Mouse (Mus musculus) neural tube, embryonic 15.5 days (tissue): ENCODE data around the gene Gucy2g. TPM values are rescaled to one million over a fixed set of nuclear protein-coding genes. Genes with fewer than 3 reads are reported as not detected.
"Not testable (repeated sequence)": the region's sequence is repeated elsewhere in the genome, so short reads cannot be mapped to it uniquely, and the experiment has no call there.

Source experiments
- ATAC-seq: fragments of 200-750 bp; cut with Nextera tagmentation; 2 replicates; pipeline ENCODE4 v1.8.0; 2017; ENCODE audit warnings: mild to moderate bottlenecking, moderate TSS enrichment, moderate library complexity; ENCODE audit not compliant: low FRiP score
- H3K27ac ChIP-seq: fragments of 300-500 bp; sonication (generic); replicated peaks from 2 replicates; pipeline ENCODE4 v1.5.1; 2015; ENCODE audit warnings: mild to moderate bottlenecking, inconsistent platforms
- H3K27me3 ChIP-seq: fragments of 300-500 bp; sonication (generic); replicated peaks from 2 replicates; pipeline ENCODE4 v1.6.1; 2015; ENCODE audit warnings: inconsistent platforms
- H3K36me3 ChIP-seq: fragments of 300-500 bp; sonication (generic); 2 replicates; pipeline ENCODE4 v1.6.1; 2015; ENCODE audit warnings: inconsistent platforms
- H3K4me1 ChIP-seq: fragments of 300-500 bp; sonication (generic); 2 replicates; pipeline ENCODE4 v1.6.1; 2015; ENCODE audit warnings: inconsistent platforms
- H3K4me2 ChIP-seq: fragments of 300-500 bp; sonication (generic); 2 replicates; pipeline ENCODE4 v1.6.1; 2015; ENCODE audit warnings: inconsistent platforms, mild to moderate bottlenecking, moderate library complexity
- H3K4me3 ChIP-seq: fragments of 300-500 bp; sonication (generic); replicated peaks from 2 replicates; pipeline ENCODE4 v1.5.1; 2015; ENCODE audit warnings: mild to moderate bottlenecking, inconsistent platforms
- H3K9ac ChIP-seq: fragments of 300-500 bp; sonication (generic); replicated peaks from 2 replicates; pipeline ENCODE4 v1.6.1; 2015; ENCODE audit warnings: mild to moderate bottlenecking, inconsistent platforms
- H3K9me3 ChIP-seq: fragments of 300-500 bp; sonication (generic); replicated peaks from 2 replicates; pipeline ENCODE4 v1.6.1; 2016; ENCODE audit warnings: inconsistent platforms
- WGBS: fragments of 180-500 bp; shearing (Covaris S2); methylation state at CpG from one replicate; pipeline ENCODE4 v1.1.7; 2015; ENCODE audit warnings: mixed read lengths; 5-methylcytosine and 5-hydroxymethylcytosine counted together
- polyA plus RNA-seq: library from polyadenylated mRNA; unstranded; fragments of >200 nt; fragmentation: Nextera tagmentation; extraction: Ambion mirVana; gene quantifications from 2 replicates; pipeline ENCODE4 v1.2.1, GENCODE M21; 2015

Gene Gucy2g
- polyA plus RNA-seq, 1 experiment from 2014 or later: 0.12 TPM

GRCm38 (mm10) chr19:55171585-55171984 is 69.5 kb downstream of the Gucy2g start:
- 92% methylated on average over 1 of the region's 1 CpGs for WGBS
- Histone ChIP-seq H3K27ac (no peak overlapping the region), H3K9me3 (0 out of 2 replicates have a peak, but pooled peaks cover 10% of the 10 kb centered on the region), H3K4me2 (no peak overlapping the region), H3K36me3 (no peaks in the 10 kb centered on the region), H3K4me1 (no peaks in the 10 kb centered on the region), H3K4me3 (no peak overlapping the region), H3K27me3 (no peaks in the 10 kb centered on the region), H3K9ac (no peak overlapping the region)
- no peak for ATAC-seq

- Histone ChIP-seq H3K27ac (no peak overlapping the region), H3K4me1 (no peaks in the 10 kb centered on the region), H3K9ac (no peak overlapping the region), H3K4me3 (no peak overlapping the region), H3K27me3 (no peaks in the 10 kb centered on the region), H3K9me3 (0 out of 2 replicates have a peak, but pooled peaks cover 10% of the 10 kb centered on the region), H3K36me3 (no peaks in the 10 kb centered on the region), H3K4me2 (no peak overlapping the region)
- ATAC-seq: no peak
These were observed 70.6 kb downstream of the Gucy2g start for GRCm38 (mm10) chr19:55170399-55170798.

GRCm38 (mm10) chr19:55169236-55169729 is 71.8 kb downstream of the Gucy2g start:
- not testable (repeated sequence) for H3K27me3 ChIP-seq, H3K4me3 ChIP-seq, H3K4me2 ChIP-seq, H3K36me3 ChIP-seq, H3K4me1 ChIP-seq, H3K27ac ChIP-seq, H3K9ac ChIP-seq, ATAC-seq
- WGBS: 93% methylated on average over 8 of the region's 8 CpGs
- H3K9me3 ChIP-seq: 0 out of 2 replicates have a peak, but pooled peaks cover 10% of the 10 kb centered on the region

GRCm38 (mm10) chr19:55168360-55168759 is 72.7 kb downstream of the Gucy2g start:
- no peaks in the 10 kb centered on the region for H3K27me3 ChIP-seq
- WGBS: 74% methylated on average over 6 of the region's 6 CpGs
- H3K9me3 ChIP-seq: 0 out of 2 replicates have a peak, but pooled peaks cover 10% of the 10 kb centered on the region
- no peak overlapping the region for H3K27ac ChIP-seq
- no peaks in the 10 kb centered on the region for H3K4me1 ChIP-seq
- H3K4me3 ChIP-seq: no peak overlapping the region
- H3K4me2 ChIP-seq: no peak overlapping the region
- no peak for ATAC-seq
- H3K36me3 ChIP-seq: no peaks in the 10 kb centered on the region
- H3K9ac ChIP-seq: no peak overlapping the region

- H3K27ac ChIP-seq: no peak overlapping the region
- H3K36me3 ChIP-seq: no peaks in the 10 kb centered on the region
- 56% methylated on average over 2 of the region's 2 CpGs for WGBS
- H3K27me3 ChIP-seq: no peaks in the 10 kb centered on the region
- 0 out of 2 replicates have a peak, but pooled peaks cover 10% of the 10 kb centered on the region for H3K9me3 ChIP-seq
- no peaks in the 10 kb centered on the region for H3K4me1 ChIP-seq
- H3K4me3 ChIP-seq: no peak overlapping the region
- no peak overlapping the region for H3K9ac ChIP-seq
- no peak for ATAC-seq
- H3K4me2 ChIP-seq: no peak overlapping the region
These were observed 73.3 kb downstream of the Gucy2g start for GRCm38 (mm10) chr19:55167741-55168140.

- Histone ChIP-seq H3K27me3 (no peaks in the 10 kb centered on the region), H3K9ac (no peak overlapping the region), H3K4me1 (no peaks in the 10 kb centered on the region), H3K27ac (no peak overlapping the region), H3K4me2 (no peak overlapping the region), H3K4me3 (no peak overlapping the region), H3K36me3 (no peaks in the 10 kb centered on the region), H3K9me3 (0 out of 2 replicates have a peak, but pooled peaks cover 10% of the 10 kb centered on the region)
- no peak for ATAC-seq
- 92% methylated on average over 2 of the region's 2 CpGs for WGBS
These were observed 74.3 kb downstream of the Gucy2g start for GRCm38 (mm10) chr19:55166741-55167140.

GRCm38 (mm10) chr19:55165954-55166353 is 75.1 kb downstream of the Gucy2g start:
- Histone ChIP-seq H3K27ac (no peak overlapping the region), H3K4me1 (no peaks in the 10 kb centered on the region), H3K27me3 (no peaks in the 10 kb centered on the region), H3K9ac (no peak overlapping the region), H3K9me3 (0 out of 2 replicates have a peak, but pooled peaks cover 10% of the 10 kb centered on the region), H3K4me3 (no peak overlapping the region), H3K36me3 (no peaks in the 10 kb centered on the region), H3K4me2 (no peak overlapping the region)
- ATAC-seq: no peak
- 72% methylated on average over 4 of the region's 4 CpGs for WGBS

- ATAC-seq: no peak
- no peak overlapping the region for H3K4me3 ChIP-seq
These were observed 75.7 kb downstream of the Gucy2g start for GRCm38 (mm10) chr19:55165183-55165865.

GRCm38 (mm10) chr19:55164162-55164561 is 76.9 kb downstream of the Gucy2g start:
- Histone ChIP-seq H3K27me3 (no peaks in the 10 kb centered on the region), H3K9ac (no peak overlapping the region), H3K9me3 (no peaks in the 10 kb centered on the region), H3K36me3 (no peaks in the 10 kb centered on the region), H3K4me1 (no peaks in the 10 kb centered on the region), H3K4me2 (no peak overlapping the region), H3K27ac (no peak overlapping the region), H3K4me3 (no peak overlapping the region)
- ATAC-seq: no peak
- WGBS: 91% methylated on average over 1 of the region's 1 CpGs

More at GRCm38 (mm10) chr19:55165183-55165865, 75.7 kb downstream of the Gucy2g start:
- WGBS: 89% methylated on average over 1 of the region's 1 CpGs
- Histone ChIP-seq H3K27ac (no peak overlapping the region), H3K36me3 (no peaks in the 10 kb centered on the region), H3K9ac (no peak overlapping the region), H3K4me1 (no peaks in the 10 kb centered on the region), H3K9me3 (0 out of 2 replicates have a peak, but pooled peaks cover 10% of the 10 kb centered on the region), H3K27me3 (no peaks in the 10 kb centered on the region), H3K4me2 (no peak overlapping the region)

- ATAC-seq: no peak
- no peak overlapping the region for H3K27ac ChIP-seq
- no peak overlapping the region for H3K4me2 ChIP-seq
- H3K4me3 ChIP-seq: no peak overlapping the region
- WGBS: 73% methylated on average over 4 of the region's 4 CpGs
- no peaks in the 10 kb centered on the region for H3K4me1 ChIP-seq
- H3K9ac ChIP-seq: no peak overlapping the region
- no peaks in the 10 kb centered on the region for H3K36me3 ChIP-seq
- no peaks in the 10 kb centered on the region for H3K27me3 ChIP-seq
- no peaks in the 10 kb centered on the region for H3K9me3 ChIP-seq
These were observed 78.8 kb downstream of the Gucy2g start for GRCm38 (mm10) chr19:55162271-55162670.

GRCm38 (mm10) chr19:55159826-55160225 is 81.2 kb downstream of the Gucy2g start:
- Histone ChIP-seq H3K4me2 (no peak overlapping the region), H3K27ac (no peak overlapping the region), H3K36me3 (no peaks in the 10 kb centered on the region), H3K4me3 (no peak overlapping the region), H3K9ac (no peak overlapping the region), H3K9me3 (no peaks in the 10 kb centered on the region), H3K4me1 (no peaks in the 10 kb centered on the region), H3K27me3 (no peaks in the 10 kb centered on the region)
- WGBS: 80% methylated on average over 6 of the region's 6 CpGs
- ATAC-seq: no peak

- Histone ChIP-seq H3K4me1 (no peaks in the 10 kb centered on the region), H3K9me3 (no peaks in the 10 kb centered on the region), H3K4me3 (no peak overlapping the region), H3K36me3 (no peaks in the 10 kb centered on the region), H3K9ac (no peak overlapping the region), H3K27me3 (no peaks in the 10 kb centered on the region), H3K4me2 (no peak overlapping the region), H3K27ac (0 out of 2 replicates have a peak overlapping the region, but pooled peaks have one; percentile 28)
- no peak for ATAC-seq
- 70% methylated on average over 8 of the region's 8 CpGs for WGBS
These were observed 82.4 kb downstream of the Gucy2g start for GRCm38 (mm10) chr19:55158606-55159005.
